In genomic region chr8:11387282-11387681, GRCm38 (mm10) we compare ENCODE assay signal across 25 mouse cellular contexts.
A peak's percentile ranks its signal among the peaks of the same experiment; 100 is the strongest.
DNase-seq lines count a peak whose midpoint lies in the region; ATAC-seq and TF ChIP-seq lines count a peak whose summit lies in the region.
"Had no signal": no experiment of that assay in that cellular context is flagged by ENCODE, and none has a peak within 500 bp of the region (broad histone marks: within the 10 kb centered on the region; RNA-seq: fewer than 3 reads in every experiment).

No protein-coding gene starts in this region.

- H3K27ac ChIP-seq in heart, adult 2 months: peak overlapping the region; percentile 50
- no peak overlapping the region for H3K27ac ChIP-seq in lung, postnatal 0 days (ENCODE audit: low read length)
- peak overlapping the region; percentile 32 for H3K27ac ChIP-seq in embryonic fibroblast, embryonic 13.5 days (ENCODE audit: insufficient read depth, low read length)
- H3K27ac ChIP-seq: embryonic facial prominence, embryonic 12.5 days; forebrain, embryonic 13.5 days; kidney, embryonic 15.5 days; limb, embryonic 12.5 days; midbrain, embryonic 12.5 days had no signal

- H3K27me3 ChIP-seq in heart, adult 2 months (ENCODE audit: control insufficient read depth, insufficient read depth, low read length): no peaks in the 10 kb centered on the region
- H3K27me3 ChIP-seq in lung, postnatal 0 days (replicated peaks; ENCODE audit: insufficient read depth, low read length): no peaks in the 10 kb centered on the region
- H3K27me3 ChIP-seq: embryonic facial prominence, embryonic 12.5 days; forebrain, embryonic 13.5 days; kidney, embryonic 15.5 days; limb, embryonic 12.5 days; midbrain, embryonic 12.5 days had no signal

- peaks cover 47% of the 10 kb centered on the region for H3K4me1 ChIP-seq in heart, adult 2 months (ENCODE audit: control insufficient read depth, insufficient read depth, low read length)
- H3K4me1 ChIP-seq in lung, postnatal 0 days (ENCODE audit: insufficient read depth, low read depth, low read length): peaks cover 20% of the 10 kb centered on the region
- peaks cover 32% of the 10 kb centered on the region for H3K4me1 ChIP-seq in embryonic fibroblast, embryonic 13.5 days (ENCODE audit: control insufficient read depth, insufficient read depth, low read length)

- intact Hi-C loops in heart, adult 2 months (cut with DNase I): no loop called here

- ATAC-seq in lung, postnatal 0 days: no peak
- ATAC-seq: forebrain, embryonic 13.5 days; intestine, postnatal 0 days had no signal

- no peak overlapping the region for H3K9ac ChIP-seq in heart, adult 2 months (ENCODE audit: low read depth, low read length)
- no peak overlapping the region for H3K9ac ChIP-seq in lung, postnatal 0 days (replicated peaks; ENCODE audit: low read depth)
- H3K9ac ChIP-seq: embryonic facial prominence, embryonic 12.5 days; forebrain, embryonic 13.5 days; kidney, embryonic 15.5 days; limb, embryonic 12.5 days; midbrain, embryonic 12.5 days had no signal

- H3K4me2 ChIP-seq in lung, postnatal 0 days (replicated peaks; ENCODE audit: low read depth, low read length): no peak overlapping the region
- H3K4me2 ChIP-seq: embryonic facial prominence, embryonic 12.5 days; forebrain, embryonic 13.5 days; kidney, embryonic 15.5 days; limb, embryonic 12.5 days; liver, embryonic 11.5 days; midbrain, embryonic 12.5 days had no signal

- WGBS in heart, adult 2 months: 65% methylated on average over 4 of the region's 4 CpGs
- WGBS in lung, postnatal 0 days: 87% methylated on average over 4 of the region's 4 CpGs

- no peaks in the 10 kb centered on the region; the same call in 1 of the 2 replicates for H3K79me2 ChIP-seq in heart, adult 2 months (replicated peaks; ENCODE audit: control insufficient read depth, insufficient read depth, low read length)

- no peak for TF ChIP-seq EP300 in heart, adult 2 months (IDR thresholded peaks at IDR 0.05; ENCODE audit: insufficient read depth, low read depth, low read length)
- no peak for TF ChIP-seq EP300 in lung, postnatal 0 days (IDR thresholded peaks at IDR 0.05)

- DNase-seq in heart, adult 2 months: no peak
- DNase-seq in heart, postnatal 4 days: no peak
- DNase-seq in lung, postnatal 0 days (ENCODE audit: low spot score): peak; percentile 5
- DNase-seq in lung, postnatal 36 days: no peak
- DNase-seq in kidney, adult 9 months: no peak
- DNase-seq in retina, postnatal 1 day: no peak
- DNase-seq: adrenal gland, postnatal 25 days; B cell, adult 2 months; cerebellum, adult 11 months; cerebellum, postnatal 14 days; kidney, postnatal 36 days; layer of hippocampus, postnatal 36 days; lung, adult 18-20 months; lung, postnatal 14 days; right cerebral cortex, postnatal 14 days; thymus, postnatal 14 days had no signal

- TF ChIP-seq CTCF in heart, adult 2 months (IDR thresholded peaks at IDR 0.05): no peak
- no peak for TF ChIP-seq CTCF in lung, postnatal 0 days (IDR thresholded peaks at IDR 0.05)
- no peak for TF ChIP-seq CTCF in embryonic fibroblast, embryonic 13.5 days (IDR thresholded peaks at IDR 0.05; ENCODE audit: borderline replicate concordance, insufficient read depth, low read length)

- no peaks in the 10 kb centered on the region for H3K9me3 ChIP-seq in lung, postnatal 0 days (ENCODE audit: low read length)
- H3K9me3 ChIP-seq: forebrain, embryonic 13.5 days; kidney, embryonic 15.5 days; limb, embryonic 12.5 days had no signal

- H3K4me3 ChIP-seq in heart, adult 2 months: no peak overlapping the region
- no peak overlapping the region for H3K4me3 ChIP-seq in lung, postnatal 0 days (ENCODE audit: low read depth, low read length)
- no peak overlapping the region for H3K4me3 ChIP-seq in embryonic fibroblast, embryonic 13.5 days (ENCODE audit: insufficient read depth, low read length)
- H3K4me3 ChIP-seq: embryonic facial prominence, embryonic 12.5 days; erythroblast, embryonic 14.5 days; forebrain, embryonic 13.5 days; kidney, embryonic 15.5 days; limb, embryonic 12.5 days; midbrain, embryonic 12.5 days had no signal

- TF ChIP-seq POLR2A in heart, adult 2 months (IDR thresholded peaks at IDR 0.05; ENCODE audit: insufficient read depth, low read depth, low read length): no peak
- TF ChIP-seq POLR2A in embryonic fibroblast, embryonic 13.5 days (IDR thresholded peaks at IDR 0.05; ENCODE audit: low read depth, low read length): no peak

- H3K36me3 ChIP-seq in heart, adult 2 months (ENCODE audit: control insufficient read depth, insufficient read depth, low read length): peaks cover 31% of the 10 kb centered on the region
- H3K36me3 ChIP-seq in lung, postnatal 0 days (ENCODE audit: insufficient read depth, low read length): no peaks in the 10 kb centered on the region
- H3K36me3 ChIP-seq: limb, embryonic 12.5 days; midbrain, embryonic 12.5 days had no signal
